ENCODE assay signal across 10 mouse cellular contexts in the genomic region with DNA sequence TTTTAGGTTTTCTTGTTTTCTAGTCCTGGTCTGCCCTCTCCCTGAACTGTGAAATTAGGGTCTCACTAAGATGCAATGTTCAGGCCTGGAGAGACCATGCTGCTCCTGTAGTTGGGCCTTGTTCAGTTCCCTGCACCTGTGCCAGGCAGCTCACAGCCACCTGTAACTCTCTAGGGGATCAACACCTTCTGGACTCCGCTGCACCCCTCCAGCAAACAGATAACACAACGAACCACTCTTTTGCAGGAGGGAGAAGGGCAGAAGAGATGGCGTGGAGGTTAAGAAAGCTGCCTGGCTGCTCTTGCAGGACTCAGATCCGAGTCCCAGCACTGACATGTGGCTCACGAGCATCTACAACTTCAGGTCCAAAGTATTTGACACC. TPM values are rescaled to one million over a fixed set of nuclear protein-coding genes. Genes with fewer than 3 reads are reported as not detected.
DNase-seq lines count a peak whose midpoint lies in the region; ATAC-seq and TF ChIP-seq lines count a peak whose summit lies in the region.
"Had no signal": no experiment of that assay in that cellular context is flagged by ENCODE, and none has a peak within 500 bp of the region (broad histone marks: within the 10 kb centered on the region; RNA-seq: fewer than 3 reads in every experiment).

No protein-coding gene starts in this region.

- 0 out of 2 replicates have a peak overlapping the region, but pooled peaks have one; percentile 13 for H3K9ac ChIP-seq in heart, postnatal 0 days (replicated peaks; ENCODE audit: low read depth, low read length)
- peak overlapping the region; percentile 99 for H3K9ac ChIP-seq in liver, embryonic 13.5 days
- H3K9ac ChIP-seq in stomach, postnatal 0 days (ENCODE audit: low read length), result no peak overlapping the region

- ATAC-seq in heart, postnatal 0 days (ENCODE audit: insufficient read depth, low read depth), result no peak
- ATAC-seq in liver, embryonic 13.5 days (ENCODE audit: low read depth), result no peak
- ATAC-seq in stomach, postnatal 0 days (ENCODE audit: low FRiP score, low TSS enrichment), result no peak

- H3K27me3 ChIP-seq in heart, postnatal 0 days (ENCODE audit: control insufficient read depth, insufficient read depth, low read length), result no peaks in the 10 kb centered on the region
- H3K27me3 ChIP-seq in liver, embryonic 13.5 days, result no peaks in the 10 kb centered on the region
- H3K27me3 ChIP-seq in stomach, postnatal 0 days (ENCODE audit: control insufficient read depth, insufficient read depth, low read length), result no peaks in the 10 kb centered on the region

- no peaks in the 10 kb centered on the region for H3K36me3 ChIP-seq in heart, postnatal 0 days (replicated peaks; ENCODE audit: control insufficient read depth, insufficient read depth, low read length)
- peaks cover 3% of the 10 kb centered on the region for H3K36me3 ChIP-seq in liver, embryonic 13.5 days
- no peaks in the 10 kb centered on the region for H3K36me3 ChIP-seq in stomach, postnatal 0 days (ENCODE audit: control insufficient read depth, insufficient read depth, low read length)

- DNase-seq in thymus, postnatal 0 days (ENCODE audit: low spot score), result peak; percentile 18
- no peak for DNase-seq in thymus, postnatal 25 days
- DNase-seq in heart, postnatal 0 days (ENCODE audit: low spot score), result no peak
- DNase-seq in liver, embryonic 13.5 days, result no peak
- DNase-seq in stomach, postnatal 0 days (ENCODE audit: low spot score), result peak; percentile 30
- DNase-seq in layer of hippocampus, adult 9-10 months (ENCODE audit: low spot score), result no peak
- DNase-seq in right cerebral cortex, postnatal 14 days, result no peak
- DNase-seq in frontal cortex, postnatal 36 days (ENCODE audit: low spot score in 2 of 2), result no peak
- DNase-seq: adrenal gland, adult 2 months had no signal

- TF ChIP-seq CTCF in heart, postnatal 0 days (IDR thresholded peaks at IDR 0.05; ENCODE audit: low read depth), result no peak
- TF ChIP-seq CTCF in stomach, postnatal 0 days (IDR thresholded peaks at IDR 0.05; ENCODE audit: low read depth), result no peak

- peak overlapping the region; percentile 77 for H3K27ac ChIP-seq in heart, postnatal 0 days (ENCODE audit: low read depth)
- H3K27ac ChIP-seq in liver, embryonic 13.5 days, result peak overlapping the region; percentile 97
- peak overlapping the region; percentile 76 for H3K27ac ChIP-seq in stomach, postnatal 0 days (replicated peaks)

- peaks cover 38% of the 10 kb centered on the region for H3K4me1 ChIP-seq in heart, postnatal 0 days (ENCODE audit: control insufficient read depth, insufficient read depth)
- peaks cover 83% of the 10 kb centered on the region for H3K4me1 ChIP-seq in liver, embryonic 13.5 days (replicated peaks)
- peaks cover 12% of the 10 kb centered on the region for H3K4me1 ChIP-seq in stomach, postnatal 0 days (replicated peaks; ENCODE audit: control insufficient read depth, insufficient read depth)

- no peak for TF ChIP-seq EP300 in heart, postnatal 0 days (IDR thresholded peaks at IDR 0.05; ENCODE audit: low read depth)
- TF ChIP-seq EP300 in stomach, postnatal 0 days (optimal IDR thresholded peaks at IDR 0.05), result no peak

- H3K9me3 ChIP-seq in heart, postnatal 0 days (replicated peaks; ENCODE audit: control insufficient read depth, low read length), result no peaks in the 10 kb centered on the region
- H3K9me3 ChIP-seq in liver, embryonic 13.5 days (replicated peaks), result no peaks in the 10 kb centered on the region
- H3K9me3 ChIP-seq in stomach, postnatal 0 days (ENCODE audit: control insufficient read depth, low read length), result no peaks in the 10 kb centered on the region

- WGBS in heart, postnatal 0 days, result 25% methylated on average over 5 of the region's 5 CpGs
- 15% methylated on average over 5 of the region's 5 CpGs for WGBS in liver, embryonic 13.5 days (ENCODE audit: insufficient replicate concordance)
- WGBS in stomach, postnatal 0 days, result 45% methylated on average over 5 of the region's 5 CpGs

- no peak overlapping the region for H3K4me3 ChIP-seq in heart, postnatal 0 days (ENCODE audit: low read depth, low read length)
- H3K4me3 ChIP-seq in liver, embryonic 13.5 days (replicated peaks), result peak overlapping the region; percentile 99
- no peak overlapping the region for H3K4me3 ChIP-seq in stomach, postnatal 0 days (ENCODE audit: low read depth, low read length)

- peak overlapping the region; percentile 86 for H3K4me2 ChIP-seq in heart, postnatal 0 days (ENCODE audit: low read depth, low read length)
- peak overlapping the region; percentile 94 for H3K4me2 ChIP-seq in liver, embryonic 13.5 days
- no peak overlapping the region for H3K4me2 ChIP-seq in stomach, postnatal 0 days (replicated peaks; ENCODE audit: low read depth)

RNA-seq across cellular contexts. Expression of a gene that starts 3.7 kb away (rescaled TPM):
- 603 and 612 TPM in 2 replicates for polyA plus RNA-seq in thymus, postnatal 0 days (2015; fragmentation: Nextera tagmentation; extraction: Ambion mirVana)
- 433 and 473 TPM in 2 replicates for total RNA-seq in heart, postnatal 0 days (2014; rRNA removed; ENCODE audit: low replicate concordance)
- polyA plus RNA-seq in heart, postnatal 0 days (2015; fragmentation: Nextera tagmentation; extraction: Ambion mirVana), result 496 and 503 TPM in 2 replicates
- polyA plus RNA-seq in liver, embryonic 13.5 days (2015; fragmentation: Nextera tagmentation; extraction: Ambion mirVana), result 292 and 314 TPM in 2 replicates
- 356 and 371 TPM in 2 replicates for polyA plus RNA-seq in stomach, postnatal 0 days (2015; fragmentation: Nextera tagmentation; extraction: Ambion mirVana)

RNA-seq across cellular contexts. Expression of a gene that starts 18.8 kb away (rescaled TPM):
- polyA plus RNA-seq in thymus, postnatal 0 days (2015; fragmentation: Nextera tagmentation; extraction: Ambion mirVana), result 210 and 221 TPM in 2 replicates
- 24.5 and 28.0 TPM in 2 replicates for total RNA-seq in heart, postnatal 0 days (2014; rRNA removed; ENCODE audit: low replicate concordance)
- 49.8 and 53.7 TPM in 2 replicates for polyA plus RNA-seq in heart, postnatal 0 days (2015; fragmentation: Nextera tagmentation; extraction: Ambion mirVana)
- polyA plus RNA-seq in liver, embryonic 13.5 days (2015; fragmentation: Nextera tagmentation; extraction: Ambion mirVana), result 60.8 and 64.6 TPM in 2 replicates
- polyA plus RNA-seq in stomach, postnatal 0 days (2015; fragmentation: Nextera tagmentation; extraction: Ambion mirVana), result 145 and 152 TPM in 2 replicates

RNA-seq across cellular contexts. Expression of a gene that starts 25.6 kb away (rescaled TPM):
- 1,265 and 1,278 TPM in 2 replicates for polyA plus RNA-seq in thymus, postnatal 0 days (2015; fragmentation: Nextera tagmentation; extraction: Ambion mirVana)
- total RNA-seq in heart, postnatal 0 days (2014; rRNA removed; ENCODE audit: low replicate concordance), result 320 and 327 TPM in 2 replicates
- polyA plus RNA-seq in heart, postnatal 0 days (2015; fragmentation: Nextera tagmentation; extraction: Ambion mirVana), result 549 and 562 TPM in 2 replicates
- polyA plus RNA-seq in liver, embryonic 13.5 days (2015; fragmentation: Nextera tagmentation; extraction: Ambion mirVana), result 532 and 597 TPM in 2 replicates
- 533 and 539 TPM in 2 replicates for polyA plus RNA-seq in stomach, postnatal 0 days (2015; fragmentation: Nextera tagmentation; extraction: Ambion mirVana)

RNA-seq across cellular contexts. Expression of a gene that starts 35.0 kb away (rescaled TPM):
- 30.0 and 34.5 TPM in 2 replicates for polyA plus RNA-seq in thymus, postnatal 0 days (2015; fragmentation: Nextera tagmentation; extraction: Ambion mirVana)
- total RNA-seq in heart, postnatal 0 days (2014; rRNA removed; ENCODE audit: low replicate concordance), result 1.8 and 8.7 TPM in 2 replicates
- polyA plus RNA-seq in heart, postnatal 0 days (2015; fragmentation: Nextera tagmentation; extraction: Ambion mirVana), result 3.3 TPM in 2 replicates
- polyA plus RNA-seq in liver, embryonic 13.5 days (2015; fragmentation: Nextera tagmentation; extraction: Ambion mirVana), result 3.2 and 3.7 TPM in 2 replicates
- polyA plus RNA-seq in stomach, postnatal 0 days (2015; fragmentation: Nextera tagmentation; extraction: Ambion mirVana), result 6.3 and 6.5 TPM in 2 replicates

RNA-seq across cellular contexts. Expression of a gene that starts 48.2 kb away (rescaled TPM):
- polyA plus RNA-seq in thymus, postnatal 0 days (2015; fragmentation: Nextera tagmentation; extraction: Ambion mirVana), result 206 and 207 TPM in 2 replicates
- 0.99 and 3.8 TPM in 2 replicates for total RNA-seq in heart, postnatal 0 days (2014; rRNA removed; ENCODE audit: low replicate concordance)
- 0.11 and 0.15 TPM in 2 replicates for polyA plus RNA-seq in heart, postnatal 0 days (2015; fragmentation: Nextera tagmentation; extraction: Ambion mirVana)
- polyA plus RNA-seq in liver, embryonic 13.5 days (2015; fragmentation: Nextera tagmentation; extraction: Ambion mirVana), result 0.06 TPM in 1 of 2 replicates, not detected in the other
- 14.4 and 17.3 TPM in 2 replicates for polyA plus RNA-seq in stomach, postnatal 0 days (2015; fragmentation: Nextera tagmentation; extraction: Ambion mirVana)
- total RNA-seq: layer of hippocampus, adult 18-20 months had no signal
- polyA plus RNA-seq: adrenal gland, adult 2 months had no signal

Comparison
In these comparisons a context has a peak if more than half of its experiments do, and no peak if none do; other contexts are left out.
1. DNase-seq: peak in thymus, postnatal 0 days (single experiment) and stomach, postnatal 0 days (single experiment); none in thymus, postnatal 25 days (single experiment), heart, postnatal 0 days (single experiment), liver, embryonic 13.5 days (single experiment), layer of hippocampus, adult 9-10 months (single experiment), right cerebral cortex, postnatal 14 days (single experiment) and frontal cortex, postnatal 36 days (0 of 2).
2. Peak in every context shown above with its lines, with median percentiles within 50 percentile points of each other: H3K27ac ChIP-seq.